Mouse (Mus musculus): ENCODE data around the gene Eno4. TPM values are rescaled to one million over a fixed set of nuclear protein-coding genes. Genes with fewer than 3 reads are reported as not detected.

Eno4 gene
- total and polyA plus RNA-seq, 2 experiments from 2014 or later: 0.15 TPM; not detected in 1

GRCm38 (mm10) chr19:58954779-58955178 lies 11.6 kb downstream of the Eno4 start:
- H3K27me3 ChIP-seq (ENCODE audit: control insufficient read depth, insufficient read depth, low read length): peaks cover 22% of the 10 kb centered on the region
- TF ChIP-seq EP300 (IDR thresholded peaks at IDR 0.05; ENCODE audit: low read depth) (no peak), CTCF (IDR thresholded peaks at IDR 0.05; ENCODE audit: low read depth) (no peak)
- no peaks in the 10 kb centered on the region for H3K9me3 ChIP-seq (replicated peaks; ENCODE audit: control insufficient read depth, low read length)
- no peaks in the 10 kb centered on the region for H3K4me1 ChIP-seq (ENCODE audit: control insufficient read depth, insufficient read depth)
- DNase-seq (ENCODE audit: low spot score) (no peak), ATAC-seq (ENCODE audit: insufficient read depth, low read depth) (no peak)
- H3K9ac ChIP-seq (replicated peaks; ENCODE audit: low read depth, low read length): no peak overlapping the region
- no peak overlapping the region for H3K27ac ChIP-seq (ENCODE audit: low read depth)
- H3K36me3 ChIP-seq (replicated peaks; ENCODE audit: control insufficient read depth, insufficient read depth, low read length): no peaks in the 10 kb centered on the region
- H3K4me2 ChIP-seq (ENCODE audit: low read depth, low read length): no peak overlapping the region
- no peak overlapping the region for H3K4me3 ChIP-seq (ENCODE audit: low read depth, low read length)
- WGBS: 83% methylated on average over 8 of the region's 8 CpGs

DNA sequence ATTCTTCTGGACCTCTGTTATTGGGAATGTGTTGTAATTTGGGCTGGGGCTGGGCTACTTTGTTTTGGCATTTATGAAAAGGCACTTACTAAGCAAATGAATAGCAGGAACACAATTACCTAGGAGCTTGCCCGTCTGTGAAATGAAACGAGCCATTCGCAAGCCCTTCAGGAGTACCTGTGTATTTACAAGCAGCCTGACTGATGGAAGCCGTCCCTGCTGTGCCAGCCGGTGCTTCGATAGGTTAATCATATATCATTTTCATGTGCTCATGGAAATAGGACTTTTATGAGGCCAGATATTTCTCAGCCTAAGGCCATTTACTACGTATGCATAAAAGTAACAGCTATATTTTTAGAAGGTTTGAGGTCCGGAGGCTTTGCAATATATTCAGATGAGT lies 19.8 kb downstream of the Eno4 start:
- Histone ChIP-seq H3K4me2 (ENCODE audit: low read depth, low read length) (no peak overlapping the region), H3K36me3 (replicated peaks; ENCODE audit: control insufficient read depth, insufficient read depth, low read length) (no peaks in the 10 kb centered on the region), H3K4me3 (ENCODE audit: low read depth, low read length) (no peak overlapping the region), H3K9ac (replicated peaks; ENCODE audit: low read depth, low read length) (no peak overlapping the region), H3K4me1 (ENCODE audit: control insufficient read depth, insufficient read depth) (no peaks in the 10 kb centered on the region), H3K9me3 (replicated peaks; ENCODE audit: control insufficient read depth, low read length) (no peaks in the 10 kb centered on the region), H3K27me3 (ENCODE audit: control insufficient read depth, insufficient read depth, low read length) (0 out of 2 replicates have a peak, but pooled peaks cover 1% of the 10 kb centered on the region), H3K27ac (ENCODE audit: low read depth) (no peak overlapping the region)
- TF ChIP-seq EP300 (IDR thresholded peaks at IDR 0.05; ENCODE audit: low read depth): no peak
- TF ChIP-seq CTCF (IDR thresholded peaks at IDR 0.05; ENCODE audit: low read depth): no peak
- WGBS: 79% methylated on average over 8 of the region's 8 CpGs
- ATAC-seq (ENCODE audit: insufficient read depth, low read depth) (no peak), DNase-seq (ENCODE audit: low spot score) (no peak)

- no peak overlapping the region for H3K4me2 ChIP-seq (ENCODE audit: low read depth, low read length)
Measured at GRCm38 (mm10) chr19:58968731-58969506, 25.7 kb downstream of the Eno4 start.

GRCm38 (mm10) chr19:58970826-58971225 lies 27.6 kb downstream of the Eno4 start:
- DNase-seq (ENCODE audit: low spot score): no peak
- Histone ChIP-seq H3K27ac (ENCODE audit: low read depth) (no peak overlapping the region), H3K27me3 (ENCODE audit: control insufficient read depth, insufficient read depth, low read length) (0 out of 2 replicates have a peak, but pooled peaks cover 13% of the 10 kb centered on the region), H3K4me2 (ENCODE audit: low read depth, low read length) (no peak overlapping the region), H3K36me3 (replicated peaks; ENCODE audit: control insufficient read depth, insufficient read depth, low read length) (no peaks in the 10 kb centered on the region), H3K4me3 (ENCODE audit: low read depth, low read length) (no peak overlapping the region), H3K4me1 (ENCODE audit: control insufficient read depth, insufficient read depth) (no peaks in the 10 kb centered on the region), H3K9me3 (replicated peaks; ENCODE audit: control insufficient read depth, low read length) (no peaks in the 10 kb centered on the region), H3K9ac (replicated peaks; ENCODE audit: low read depth, low read length) (no peak overlapping the region)
- ATAC-seq (ENCODE audit: insufficient read depth, low read depth): no peak
- WGBS: 84% methylated on average over 13 of the region's 13 CpGs
- TF ChIP-seq CTCF (IDR thresholded peaks at IDR 0.05; ENCODE audit: low read depth) (no peak), EP300 (IDR thresholded peaks at IDR 0.05; ENCODE audit: low read depth) (no peak)

More at GRCm38 (mm10) chr19:58968731-58969506, 25.7 kb downstream of the Eno4 start:
- no peak overlapping the region for H3K9ac ChIP-seq (replicated peaks; ENCODE audit: low read depth, low read length)
- 0 out of 2 replicates have a peak, but pooled peaks cover 13% of the 10 kb centered on the region for H3K27me3 ChIP-seq (ENCODE audit: control insufficient read depth, insufficient read depth, low read length)
- DNase-seq (ENCODE audit: low spot score) (no peak), ATAC-seq (ENCODE audit: insufficient read depth, low read depth) (no peak)
- no peaks in the 10 kb centered on the region for H3K4me1 ChIP-seq (ENCODE audit: control insufficient read depth, insufficient read depth)
- no peak for TF ChIP-seq EP300 (IDR thresholded peaks at IDR 0.05; ENCODE audit: low read depth)
- TF ChIP-seq CTCF (IDR thresholded peaks at IDR 0.05; ENCODE audit: low read depth): no peak
- no peak overlapping the region for H3K4me3 ChIP-seq (ENCODE audit: low read depth, low read length)
- no peaks in the 10 kb centered on the region for H3K9me3 ChIP-seq (replicated peaks; ENCODE audit: control insufficient read depth, low read length)
- H3K36me3 ChIP-seq (replicated peaks; ENCODE audit: control insufficient read depth, insufficient read depth, low read length): no peaks in the 10 kb centered on the region
- 43% methylated on average over 15 of the region's 15 CpGs for WGBS
- H3K27ac ChIP-seq (ENCODE audit: low read depth): no peak overlapping the region

GRCm38 (mm10) chr19:58974126-58974525 lies 30.9 kb downstream of the Eno4 start:
- no peaks in the 10 kb centered on the region for H3K36me3 ChIP-seq (replicated peaks; ENCODE audit: control insufficient read depth, insufficient read depth, low read length)
- no peak overlapping the region for H3K4me2 ChIP-seq (ENCODE audit: low read depth, low read length)
- H3K9me3 ChIP-seq (replicated peaks; ENCODE audit: control insufficient read depth, low read length): no peaks in the 10 kb centered on the region
- no peaks in the 10 kb centered on the region for H3K4me1 ChIP-seq (ENCODE audit: control insufficient read depth, insufficient read depth)
- ATAC-seq (ENCODE audit: insufficient read depth, low read depth): no peak
- no peak for TF ChIP-seq EP300 (IDR thresholded peaks at IDR 0.05; ENCODE audit: low read depth)
- TF ChIP-seq CTCF (IDR thresholded peaks at IDR 0.05; ENCODE audit: low read depth): no peak
- no peak overlapping the region for H3K27ac ChIP-seq (ENCODE audit: low read depth)
- H3K9ac ChIP-seq (replicated peaks; ENCODE audit: low read depth, low read length): no peak overlapping the region
- no peak overlapping the region for H3K4me3 ChIP-seq (ENCODE audit: low read depth, low read length)
- 0 out of 2 replicates have a peak, but pooled peaks cover 12% of the 10 kb centered on the region for H3K27me3 ChIP-seq (ENCODE audit: control insufficient read depth, insufficient read depth, low read length)
- DNase-seq (ENCODE audit: low spot score): no peak
- WGBS: 86% methylated on average over 8 of the region's 8 CpGs
